Mouse (Mus musculus) granulocyte monocyte progenitor cell, adult 5-6 weeks (primary cell): Measurements from ENCODE around the gene Trappc6a. TPM values are rescaled to one million over a fixed set of nuclear protein-coding genes. Genes with fewer than 3 reads are reported as not detected.
A peak's percentile ranks its signal among the peaks of the same experiment; 100 is the strongest.

Experiments used
- ATAC-seq: replicated peaks from 2 replicates; pipeline ENCODE4 v1.8.0; 2016; ENCODE audit warnings: mild to moderate bottlenecking, moderate TSS enrichment, inconsistent platforms; ENCODE audit not compliant: poor library complexity, severe bottlenecking
- total RNA-seq, 2 experiments: library from RNA; stranded (forward) in 1 of 2; stranded (reverse) in 1 of 2; fragments of 200-712, 200-1000 nt in 1 of 2; fragments of >200 nt in 1 of 2; fragmentation: Nextera tagmentation in 1 of 2; gene quantifications; 2 replicates each; pipeline ENCODE4 v1.2.3; 2014 to 2017

Gene Trappc6a
- total RNA-seq (2014; fragmentation: Nextera tagmentation) (75.3 and 83.4 TPM in 2 replicates), total RNA-seq (2017) (28.2 and 30.6 TPM in 2 replicates)

GRCm38 (mm10) chr7:19508150-19508923 is at the start of gene Trappc6a, which contains the start of gene Bloc1s3:
Trappc6a (plus strand) TSS chr7:19508395.
Bloc1s3 (minus strand) TSS chr7:19508367.
- ATAC-seq, result peak; percentile 86

- ATAC-seq, result peak; percentile 53
Observed at GRCm38 (mm10) chr7:19458591-19459111, 49.5 kb upstream of the Trappc6a start, which contains the start of gene Mark4. Mark4 (minus strand) TSS chr7:19458821.

- ATAC-seq, result peak; percentile 13; the same call in 1 of the 2 replicates
Observed at GRCm38 (mm10) chr7:19459144-19459870, 48.9 kb upstream of the Trappc6a start.

- ATAC-seq, result no peak
Observed at GRCm38 (mm10) chr7:19460500-19460899, 47.7 kb upstream of the Trappc6a start.

GRCm38 (mm10) chr7:19461488-19461887 is 46.7 kb upstream of the Trappc6a start:
- peak; percentile 73 for ATAC-seq

GRCm38 (mm10) chr7:19462443-19462842 is 45.8 kb upstream of the Trappc6a start:
- no peak for ATAC-seq

- ATAC-seq, result no peak
Observed at GRCm38 (mm10) chr7:19462884-19463381, 45.3 kb upstream of the Trappc6a start, which contains the start of gene Exoc3l2. Exoc3l2 (plus strand) TSS chr7:19463331.

- ATAC-seq, result no peak
Observed at GRCm38 (mm10) chr7:19464367-19465307, 43.6 kb upstream of the Trappc6a start.

- no peak for ATAC-seq
Observed at GRCm38 (mm10) chr7:19466602-19467145, 41.5 kb upstream of the Trappc6a start.

GRCm38 (mm10) chr7:19467638-19468037 is 40.6 kb upstream of the Trappc6a start:
- peak; percentile 39 for ATAC-seq

GRCm38 (mm10) chr7:19468279-19468678 is 39.9 kb upstream of the Trappc6a start:
- peak; percentile 50 for ATAC-seq

GRCm38 (mm10) chr7:19469404-19469803 is 38.8 kb upstream of the Trappc6a start:
- no peak for ATAC-seq

- ATAC-seq, result no peak
Observed at GRCm38 (mm10) chr7:19470308-19470707, 37.9 kb upstream of the Trappc6a start.

GRCm38 (mm10) chr7:19472403-19472802 is 35.8 kb upstream of the Trappc6a start:
- peak; percentile 70 for ATAC-seq

GRCm38 (mm10) chr7:19473875-19474443 is 34.2 kb upstream of the Trappc6a start:
- ATAC-seq, result peak; percentile 57

GRCm38 (mm10) chr7:19477084-19477483 is 31.1 kb upstream of the Trappc6a start:
- ATAC-seq, result no peak

- no peak for ATAC-seq
Observed at GRCm38 (mm10) chr7:19477624-19478384, 30.4 kb upstream of the Trappc6a start.

GRCm38 (mm10) chr7:19483281-19483680 is 24.9 kb upstream of the Trappc6a start:
- ATAC-seq, result no peak
